Mouse (Mus musculus): ENCODE measurements around the gene Fut2. TPM values are rescaled to one million over a fixed set of nuclear protein-coding genes. Genes with fewer than 3 reads are reported as not detected.
A peak's percentile ranks its signal among the peaks of the same experiment; 100 is the strongest.

Fut2 gene
- polyA plus RNA-seq, 1 experiment from 2014 or later = 0.05 TPM

GRCm38 (mm10) chr7:45699523-45700141 lies 33.4 kb upstream of the Fut2 start, which contains the start of gene Car11:
Car11 (plus strand) TSS chr7:45699843.
- peak; percentile 41 for DNase-seq (ENCODE audit: low spot score)
- 2% methylated on average over 36 of the region's 36 CpGs for WGBS
- H3K36me3 ChIP-seq = no peaks in the 10 kb centered on the region
- no peaks in the 10 kb centered on the region for H3K9me3 ChIP-seq (replicated peaks)
- peaks cover 34% of the 10 kb centered on the region for H3K27me3 ChIP-seq (ENCODE audit: low read depth, poor library complexity, severe bottlenecking)
- H3K4me1 ChIP-seq = peaks cover 55% of the 10 kb centered on the region
- H3K27ac ChIP-seq (replicated peaks) = peak within 1 kb of the TSS; percentile 77
- H3K4me3 ChIP-seq = peak within 1 kb of the TSS; percentile 57

- Histone ChIP-seq H3K4me3 (no peak overlapping the region), H3K9me3 (replicated peaks) (no peaks in the 10 kb centered on the region), H3K27me3 (ENCODE audit: low read depth, poor library complexity, severe bottlenecking) (peaks cover 34% of the 10 kb centered on the region), H3K4me1 (peaks cover 47% of the 10 kb centered on the region), H3K36me3 (no peaks in the 10 kb centered on the region), H3K27ac (replicated peaks) (no peak overlapping the region)
- 84% methylated on average over 6 of the region's 7 CpGs for WGBS
- no peak for DNase-seq (ENCODE audit: low spot score)
Measured at GRCm38 (mm10) chr7:45697894-45698293, 31.7 kb upstream of the Fut2 start.

GRCm38 (mm10) chr7:45695098-45695497 lies 28.9 kb upstream of the Fut2 start:
- 29% methylated on average over 6 of the region's 6 CpGs for WGBS
- H3K27ac ChIP-seq (replicated peaks) = no peak overlapping the region; the same call in 1 of the 2 replicates
- no peaks in the 10 kb centered on the region for H3K36me3 ChIP-seq
- H3K27me3 ChIP-seq (ENCODE audit: low read depth, poor library complexity, severe bottlenecking) = peaks cover 38% of the 10 kb centered on the region
- peaks cover 33% of the 10 kb centered on the region for H3K4me1 ChIP-seq
- DNase-seq (ENCODE audit: low spot score) = peak; percentile 39
- no peak overlapping the region for H3K4me3 ChIP-seq
- H3K9me3 ChIP-seq (replicated peaks) = no peaks in the 10 kb centered on the region

DNA sequence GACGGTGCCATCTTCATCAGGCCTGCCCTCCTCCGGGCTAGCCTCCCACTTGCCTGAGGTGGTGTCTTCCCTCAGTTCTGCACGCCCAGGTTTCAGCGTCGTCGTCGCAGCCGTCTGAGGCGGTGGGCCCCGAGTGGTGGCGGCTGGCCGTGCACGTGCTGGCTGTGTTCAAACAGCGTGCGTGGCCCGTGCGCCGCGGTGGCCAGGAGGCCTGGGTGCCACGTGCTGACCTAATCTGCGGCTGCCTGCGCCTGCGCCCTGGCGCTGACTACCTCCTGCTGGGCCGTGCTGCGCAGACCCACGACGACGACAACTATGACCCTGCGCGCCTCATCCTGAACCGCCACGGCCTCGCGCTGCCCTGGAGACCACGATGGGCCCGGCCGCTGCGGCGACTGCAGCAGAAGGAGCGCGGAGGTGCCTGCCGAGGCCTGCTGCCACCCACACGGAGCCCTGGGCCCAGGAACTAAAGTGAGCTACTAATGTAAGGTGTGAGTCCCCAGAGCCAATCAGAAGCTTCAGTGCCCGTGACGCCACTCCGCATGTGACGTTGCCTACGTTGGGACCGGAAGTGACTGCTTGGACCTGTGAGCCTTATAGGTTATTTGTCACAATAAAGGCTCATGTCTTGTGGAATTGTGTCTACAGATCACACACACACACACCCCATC lies 27.9 kb upstream of the Fut2 start, which contains the start of gene Sec1:
TSS of gene Sec1 (minus strand) at position 482 of the 671 bp plus-strand sequence.
- peaks cover 28% of the 10 kb centered on the region for H3K27me3 ChIP-seq (ENCODE audit: low read depth, poor library complexity, severe bottlenecking)
- WGBS = 91% methylated on average over 50 of the region's 50 CpGs
- H3K27ac ChIP-seq (replicated peaks) = peak within 1 kb of the TSS; percentile 33; the same call in 1 of the 2 replicates

GRCm38 (mm10) chr7:45692364-45692763 lies 26.2 kb upstream of the Fut2 start:
- Histone ChIP-seq H3K36me3 (no peaks in the 10 kb centered on the region), H3K9me3 (replicated peaks) (no peaks in the 10 kb centered on the region), H3K27ac (replicated peaks) (no peak overlapping the region), H3K4me1 (peaks cover 32% of the 10 kb centered on the region), H3K4me3 (no peak overlapping the region), H3K27me3 (ENCODE audit: low read depth, poor library complexity, severe bottlenecking) (peaks cover 19% of the 10 kb centered on the region; the same call in 1 of the 2 replicates)
- DNase-seq (ENCODE audit: low spot score) = no peak
- WGBS = 85% methylated on average over 2 of the region's 2 CpGs

More for the DNA sequence above, 27.9 kb upstream of the Fut2 start, which contains the start of gene Sec1:
- Histone ChIP-seq H3K4me1 (peaks cover 29% of the 10 kb centered on the region), H3K9me3 (replicated peaks) (no peaks in the 10 kb centered on the region), H3K36me3 (no peaks in the 10 kb centered on the region), H3K4me3 (no peak within 1 kb of the TSS)
- no peak for DNase-seq (ENCODE audit: low spot score)

GRCm38 (mm10) chr7:45689800-45690199 lies 23.6 kb upstream of the Fut2 start:
- Histone ChIP-seq H3K27me3 (ENCODE audit: low read depth, poor library complexity, severe bottlenecking) (peaks cover 23% of the 10 kb centered on the region; the same call in 1 of the 2 replicates), H3K4me1 (peaks cover 35% of the 10 kb centered on the region), H3K27ac (replicated peaks) (no peak overlapping the region), H3K36me3 (no peaks in the 10 kb centered on the region), H3K4me3 (no peak overlapping the region), H3K9me3 (replicated peaks) (no peaks in the 10 kb centered on the region)
- WGBS = 79% methylated on average over 11 of the region's 11 CpGs
- DNase-seq (ENCODE audit: low spot score) = no peak

DNA sequence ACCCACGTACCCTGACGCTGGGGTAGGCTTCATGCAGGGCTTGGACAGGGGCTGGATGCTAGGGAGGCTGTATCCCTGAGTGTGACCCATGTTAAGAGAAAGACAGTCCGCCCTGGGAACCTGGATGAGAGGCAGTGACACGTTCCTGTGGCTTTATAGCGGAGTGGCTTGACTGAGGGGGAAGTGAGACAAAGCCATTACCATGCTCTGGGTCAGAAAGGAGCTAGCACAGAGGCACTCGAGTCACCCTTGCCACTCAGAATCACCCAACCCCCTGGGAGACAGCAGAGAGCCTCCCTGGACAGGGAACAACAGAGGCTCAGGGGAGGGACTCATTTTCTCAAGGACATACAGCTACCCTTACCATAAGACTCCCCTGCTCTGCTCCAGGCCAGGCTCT lies 22.9 kb upstream of the Fut2 start:
- Histone ChIP-seq H3K4me3 (0 out of 2 replicates have a peak overlapping the region, but pooled peaks have one; percentile 4), H3K27ac (replicated peaks) (peak overlapping the region; percentile 49; the same call in 1 of the 2 replicates), H3K4me1 (peaks cover 29% of the 10 kb centered on the region), H3K27me3 (ENCODE audit: low read depth, poor library complexity, severe bottlenecking) (peaks cover 23% of the 10 kb centered on the region; the same call in 1 of the 2 replicates), H3K36me3 (no peaks in the 10 kb centered on the region), H3K9me3 (replicated peaks) (no peaks in the 10 kb centered on the region)
- 65% methylated on average over 6 of the region's 6 CpGs for WGBS
- DNase-seq (ENCODE audit: low spot score) = no peak

DNA sequence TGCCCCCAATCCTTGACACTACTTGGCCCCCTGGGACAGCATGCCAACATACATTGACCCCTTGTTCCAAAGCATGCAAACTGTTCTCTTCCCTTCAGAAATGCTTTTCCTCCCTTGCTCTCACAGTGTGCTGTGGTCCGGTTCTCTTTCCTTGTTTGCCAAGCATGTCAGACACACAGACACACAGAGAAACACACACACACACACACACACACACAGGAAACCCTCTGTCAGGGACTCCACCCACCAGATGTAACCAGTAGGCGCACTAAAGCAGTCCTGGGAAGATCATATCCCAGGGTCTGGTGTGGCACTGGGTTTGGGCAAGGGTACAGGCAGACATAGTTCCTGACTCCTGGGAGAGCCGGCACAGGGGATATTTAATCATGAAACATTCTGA lies 20.6 kb upstream of the Fut2 start:
- H3K4me1 ChIP-seq = peaks cover 38% of the 10 kb centered on the region
- WGBS = 91% methylated on average over 3 of the region's 3 CpGs
- H3K27me3 ChIP-seq (ENCODE audit: low read depth, poor library complexity, severe bottlenecking) = peaks cover 23% of the 10 kb centered on the region; the same call in 1 of the 2 replicates
- no peak overlapping the region for H3K4me3 ChIP-seq
- peak overlapping the region; percentile 38; the same call in 1 of the 2 replicates for H3K27ac ChIP-seq (replicated peaks)
- no peak for DNase-seq (ENCODE audit: low spot score)
- H3K9me3 ChIP-seq (replicated peaks) = no peaks in the 10 kb centered on the region
- no peaks in the 10 kb centered on the region for H3K36me3 ChIP-seq

DNA sequence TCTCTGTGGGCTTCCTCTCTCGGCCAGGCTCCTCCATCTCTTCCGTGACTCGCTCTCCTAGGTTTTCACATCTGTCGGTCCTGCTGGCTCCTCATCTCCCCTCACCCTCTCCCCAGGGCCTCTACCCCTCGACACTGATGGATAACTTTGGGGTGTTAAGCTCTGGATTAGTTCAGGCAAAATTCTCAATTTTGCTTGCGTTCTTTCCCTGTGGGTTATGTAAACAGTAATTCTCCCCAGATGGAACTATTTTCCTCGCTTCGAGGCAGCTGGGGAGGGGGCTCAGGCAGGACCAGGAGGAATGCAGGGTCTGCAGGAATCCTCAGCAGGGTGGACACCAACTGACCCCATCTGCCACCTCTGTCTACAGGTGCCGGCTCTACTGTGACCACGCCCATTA lies 19.6 kb upstream of the Fut2 start:
- Histone ChIP-seq H3K27me3 (ENCODE audit: low read depth, poor library complexity, severe bottlenecking) (peaks cover 13% of the 10 kb centered on the region; the same call in 1 of the 2 replicates), H3K4me1 (peaks cover 38% of the 10 kb centered on the region), H3K36me3 (no peaks in the 10 kb centered on the region), H3K4me3 (no peak overlapping the region), H3K27ac (replicated peaks) (peak overlapping the region; percentile 49; the same call in 1 of the 2 replicates), H3K9me3 (replicated peaks) (no peaks in the 10 kb centered on the region)
- WGBS = 61% methylated on average over 10 of the region's 10 CpGs
- no peak for DNase-seq (ENCODE audit: low spot score)

- no peak for DNase-seq (ENCODE audit: low spot score)
- Histone ChIP-seq H3K9me3 (replicated peaks) (no peaks in the 10 kb centered on the region), H3K27me3 (ENCODE audit: low read depth, poor library complexity, severe bottlenecking) (peaks cover 3% of the 10 kb centered on the region; the same call in 1 of the 2 replicates), H3K27ac (replicated peaks) (peak within 1 kb of the TSS; percentile 90), H3K4me3 (no peak within 1 kb of the TSS; the same call in 1 of the 2 replicates), H3K36me3 (no peaks in the 10 kb centered on the region), H3K4me1 (peaks cover 35% of the 10 kb centered on the region)
- WGBS = 73% methylated on average over 7 of the region's 7 CpGs
Measured at GRCm38 (mm10) chr7:45683396-45684050, 17.3 kb upstream of the Fut2 start, which contains the start of gene Ntn5. Ntn5 (plus strand) TSS chr7:45684022.

GRCm38 (mm10) chr7:45682144-45683126 lies 16.2 kb upstream of the Fut2 start:
- Histone ChIP-seq H3K4me3 (peak overlapping the region; percentile 40), H3K27me3 (ENCODE audit: low read depth, poor library complexity, severe bottlenecking) (peaks cover 3% of the 10 kb centered on the region; the same call in 1 of the 2 replicates), H3K4me1 (peaks cover 44% of the 10 kb centered on the region), H3K36me3 (no peaks in the 10 kb centered on the region), H3K9me3 (replicated peaks) (no peaks in the 10 kb centered on the region), H3K27ac (replicated peaks) (peak overlapping the region; percentile 90)
- peak; percentile 91 for DNase-seq (ENCODE audit: low spot score)
- 31% methylated on average over 14 of the region's 14 CpGs for WGBS
